ENCODE assay signal across 11 mouse cellular contexts in genomic region chr12:99240185-99240726, GRCm38 (mm10).
DNase-seq lines count a peak whose midpoint lies in the region; ATAC-seq and TF ChIP-seq lines count a peak whose summit lies in the region.
"Had no signal": no experiment of that assay in that cellular context is flagged by ENCODE, and none has a peak within 500 bp of the region (broad histone marks: within the 10 kb centered on the region; RNA-seq: fewer than 3 reads in every experiment).

No protein-coding gene starts in this region.

- no peaks in the 10 kb centered on the region for H3K9me3 ChIP-seq in kidney, embryonic 14.5 days (ENCODE audit: control insufficient read depth, low read length)
- no peaks in the 10 kb centered on the region for H3K9me3 ChIP-seq in midbrain, postnatal 0 days (ENCODE audit: low read length)
- H3K9me3 ChIP-seq: liver, embryonic 13.5 days had no signal

- peak; percentile 62 for DNase-seq in cerebellum, adult 9-10 months
- no peak for DNase-seq in cerebellum, postnatal 4 days (ENCODE audit: low spot score in 2 of 2)
- DNase-seq in kidney, postnatal 36 days: peak; percentile 31 to 36
- DNase-seq in midbrain, postnatal 0 days (ENCODE audit: low spot score): no peak
- DNase-seq in B cell, adult 2 months: no peak
- DNase-seq in thymus, postnatal 25 days: no peak
- DNase-seq: cerebellum, postnatal 25 days; heart, adult 11 months; liver, embryonic 13.5 days had no signal

- H3K4me1 ChIP-seq in kidney, embryonic 14.5 days (ENCODE audit: control insufficient read depth, insufficient read depth, low read length): no peaks in the 10 kb centered on the region
- peaks cover 23% of the 10 kb centered on the region for H3K4me1 ChIP-seq in midbrain, postnatal 0 days (ENCODE audit: insufficient read depth, low read length)

- H3K4me2 ChIP-seq in kidney, embryonic 14.5 days (replicated peaks; ENCODE audit: low read depth, low read length): no peak overlapping the region
- H3K4me2 ChIP-seq in midbrain, postnatal 0 days (ENCODE audit: low read depth, low read length, poor library complexity, severe bottlenecking): peak overlapping the region; percentile 12; the same call in 1 of the 2 replicates
- H3K4me2 ChIP-seq: liver, embryonic 13.5 days had no signal

- H3K27ac ChIP-seq in kidney, embryonic 14.5 days (ENCODE audit: low read depth, low read length): no peak overlapping the region
- H3K27ac ChIP-seq in midbrain, postnatal 0 days (ENCODE audit: low read depth, low read length): 0 out of 2 replicates have a peak overlapping the region, but pooled peaks have one; percentile 43
- H3K27ac ChIP-seq: liver, embryonic 13.5 days had no signal

- H3K27me3 ChIP-seq in kidney, embryonic 14.5 days (ENCODE audit: control insufficient read depth, insufficient read depth, low read length): no peaks in the 10 kb centered on the region
- H3K27me3 ChIP-seq in midbrain, postnatal 0 days (ENCODE audit: insufficient read depth, low read length): no peaks in the 10 kb centered on the region
- H3K27me3 ChIP-seq: liver, embryonic 13.5 days had no signal

- WGBS in kidney, embryonic 14.5 days: 76% methylated on average over 5 of the region's 5 CpGs
- WGBS in midbrain, postnatal 0 days: 21% methylated on average over 5 of the region's 5 CpGs

- no peak overlapping the region for H3K9ac ChIP-seq in kidney, embryonic 14.5 days (ENCODE audit: low read depth, low read length)
- no peak overlapping the region for H3K9ac ChIP-seq in midbrain, postnatal 0 days (replicated peaks; ENCODE audit: low read length, poor library complexity, severe bottlenecking)
- H3K9ac ChIP-seq: liver, embryonic 13.5 days had no signal

- no peaks in the 10 kb centered on the region for H3K36me3 ChIP-seq in kidney, embryonic 14.5 days (ENCODE audit: control insufficient read depth, insufficient read depth, low read length)
- H3K36me3 ChIP-seq in midbrain, postnatal 0 days (ENCODE audit: insufficient read depth, low read length): no peaks in the 10 kb centered on the region
- H3K36me3 ChIP-seq: liver, embryonic 13.5 days had no signal

- ATAC-seq in kidney, embryonic 14.5 days (ENCODE audit: low FRiP score, low TSS enrichment): no peak
- peak; percentile 11 to 44; a peak in 3 of 4 replicates for ATAC-seq in hematopoietic stem cell, adult 5-6 weeks (replicated peaks in 1 of 2; ENCODE audit: insufficient read depth in 1 of 2, low FRiP score in 2 of 2, low TSS enrichment in 1 of 2, low read depth in 1 of 2, poor library complexity in 2 of 2, severe bottlenecking in 2 of 2)
- no peak for ATAC-seq in midbrain, postnatal 0 days (ENCODE audit: low FRiP score)

- H3K4me3 ChIP-seq in kidney, embryonic 14.5 days (ENCODE audit: low read length): no peak overlapping the region
- no peak overlapping the region for H3K4me3 ChIP-seq in midbrain, postnatal 0 days (ENCODE audit: low read depth, low read length)
- H3K4me3 ChIP-seq: liver, embryonic 13.5 days had no signal

- no peak for TF ChIP-seq CTCF in midbrain, postnatal 0 days (IDR thresholded peaks at IDR 0.05)

Comparison
In these comparisons a context has a peak if more than half of its experiments do, and no peak if none do; other contexts are left out.
1. DNase-seq: peak in cerebellum, adult 9-10 months (single experiment) and kidney, postnatal 36 days (2 of 2); none in cerebellum, postnatal 4 days (0 of 2), midbrain, postnatal 0 days (single experiment), B cell, adult 2 months (0 of 2) and thymus, postnatal 25 days (single experiment).
2. ATAC-seq: peak in hematopoietic stem cell, adult 5-6 weeks (2 of 2); none in kidney, embryonic 14.5 days (single experiment) and midbrain, postnatal 0 days (single experiment).